Mouse (Mus musculus) brain, embryonic 14.5 days (tissue): ENCODE data around the gene Tmco4.

Experiments used
- CTCF ChIP-seq: fragments of 200-500 bp; IDR thresholded peaks from 2 replicates; pipeline ENCODE4 v1.5.1; 2012; ENCODE audit warnings: inconsistent platforms, mild to moderate bottlenecking, moderate library complexity, borderline replicate concordance; ENCODE audit not compliant: insufficient read depth, insufficient read length; ENCODE audit errors: extremely low read depth
- POLR2A ChIP-seq: fragments of 200-500 bp; IDR thresholded peaks from 2 replicates; pipeline ENCODE4 v1.6.1; 2012; ENCODE audit warnings: mild to moderate bottlenecking, inconsistent platforms, borderline replicate concordance; ENCODE audit not compliant: poor library complexity, insufficient read depth, insufficient read length, severe bottlenecking; ENCODE audit errors: extremely low read depth

GRCm38 (mm10) chr4:139091066-139091465, 118.4 kb downstream of the Tmco4 start:
- no peak for TF ChIP-seq POLR2A
- TF ChIP-seq CTCF: no peak
